Mouse (Mus musculus) megakaryocyte, embryonic 14.5 days (primary cell): ENCODE results near the gene Cpne7. TPM values are rescaled to one million over a fixed set of nuclear protein-coding genes. Genes with fewer than 3 reads are reported as not detected.

ENCODE experiments used
- H3K27me3 ChIP-seq: replicated peaks from 2 replicates; pipeline ENCODE3; 2012; ENCODE audit warnings: inconsistent platforms
- H3K36me3 ChIP-seq: replicated peaks from 2 replicates; pipeline ENCODE3; 2012; ENCODE audit warnings: low read length, inconsistent platforms, mixed read lengths
- H3K4me1 ChIP-seq: 2 replicates; pipeline ENCODE4 v1.6.1; 2012; ENCODE audit warnings: inconsistent platforms
- H3K4me3 ChIP-seq: replicated peaks from 2 replicates; pipeline ENCODE3; 2012; ENCODE audit warnings: moderate library complexity, mild to moderate bottlenecking, inconsistent platforms
- H3K9me3 ChIP-seq: 2 replicates; pipeline ENCODE4 v1.6.1; 2012; ENCODE audit warnings: inconsistent platforms
- FLI1 ChIP-seq: IDR thresholded peaks from 2 replicates; pipeline ENCODE4 v1.6.1; 2012; ENCODE audit warnings: low read length, inconsistent platforms, mixed read lengths
- GATA1 ChIP-seq: IDR thresholded peaks from 3 replicates; pipeline ENCODE4 v1.6.1; 2012; ENCODE audit warnings: mixed read lengths, low read length, inconsistent platforms, borderline replicate concordance
- polyA plus RNA-seq: library from polyadenylated mRNA; stranded (reverse); fragments of >175 nt; gene quantifications from 2 replicates; pipeline ENCODE4 v1.2.3, GENCODE M21; 2012; ENCODE audit warnings: low replicate concordance; ENCODE audit not compliant: insufficient read depth

The Cpne7 gene
- polyA plus RNA-seq, 1 experiment = 0.43 TPM

DNA sequence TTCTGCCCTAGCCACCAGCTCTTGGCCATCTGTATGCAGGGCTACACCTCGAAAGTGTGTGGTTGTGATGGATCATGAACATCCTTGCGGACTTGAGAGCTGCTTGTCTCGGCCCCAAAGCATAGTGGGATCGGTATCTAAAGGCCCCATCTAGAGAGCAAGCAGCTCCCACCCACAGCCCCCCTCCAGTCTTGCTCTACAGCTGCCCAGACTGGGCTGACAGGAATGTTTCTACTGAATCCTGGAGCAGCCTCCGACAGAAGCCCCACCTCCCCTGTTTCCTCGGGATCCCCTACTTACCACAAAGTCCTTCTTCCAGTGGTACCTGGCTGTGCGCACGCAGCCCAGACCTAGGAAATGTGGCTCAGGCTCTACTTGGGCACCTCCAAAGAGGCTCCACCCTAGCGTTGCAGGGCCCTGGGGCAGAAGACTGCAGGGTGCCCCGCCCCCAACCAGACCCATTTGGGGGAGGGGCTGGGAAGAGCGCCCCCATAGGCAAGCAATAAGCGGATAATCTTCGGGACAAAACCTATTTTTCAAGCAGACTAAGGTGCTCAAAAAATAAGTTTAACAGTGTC is 40.8 kb downstream of the Cpne7 start, which contains the start of gene Sult5a1:
Gene Sult5a1 (minus strand): TSS at position 428 of the 578 bp plus-strand sequence.
- no peak within 1 kb of the TSS for H3K4me3 ChIP-seq
- no peaks in the 10 kb centered on the region for H3K9me3 ChIP-seq
- H3K27me3 ChIP-seq = peaks cover 66% of the 10 kb centered on the region
- no peaks in the 10 kb centered on the region for H3K36me3 ChIP-seq
- TF ChIP-seq GATA1 = no peak
- no peak for TF ChIP-seq FLI1
- H3K4me1 ChIP-seq = peaks cover 23% of the 10 kb centered on the region

DNA sequence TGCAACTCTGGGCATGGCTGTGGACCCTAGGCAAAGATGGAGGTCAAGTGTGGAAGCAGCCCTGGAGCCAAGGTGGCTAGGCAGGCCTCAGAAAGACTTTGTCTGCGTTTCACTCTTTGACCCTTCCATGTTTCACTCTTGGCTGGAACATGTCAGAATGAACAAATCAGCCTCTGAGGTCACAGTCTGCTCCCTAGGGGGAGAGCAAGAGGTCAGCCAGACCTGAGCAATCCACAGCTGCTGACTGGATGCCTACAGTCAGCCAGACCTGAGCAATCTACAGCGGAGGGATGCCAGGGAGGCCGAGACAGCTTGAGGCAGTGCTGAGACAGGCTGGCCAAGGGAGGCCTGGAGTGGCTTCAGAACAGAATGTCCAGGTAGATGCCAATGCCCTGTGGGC is 64.2 kb downstream of the Cpne7 start:
- Histone ChIP-seq H3K27me3 (peaks cover 61% of the 10 kb centered on the region), H3K4me1 (peaks cover 8% of the 10 kb centered on the region; the same call in 1 of the 2 replicates), H3K36me3 (no peaks in the 10 kb centered on the region), H3K4me3 (no peak overlapping the region), H3K9me3 (peaks cover 42% of the 10 kb centered on the region)
- TF ChIP-seq FLI1 = no peak
- no peak for TF ChIP-seq GATA1

Other genes with a start within 250 kb of the Cpne7 start
- 46.9 and 49.4 TPM in 2 replicates for gene Ankrd11, start 75.1 kb upstream of the Cpne7 start, polyA plus RNA-seq
- 9.5 and 14.6 TPM in 2 replicates for gene Spg7, start 54.4 kb upstream of the Cpne7 start, polyA plus RNA-seq
- gene Rpl13, start 15.0 kb upstream of the Cpne7 start, polyA plus RNA-seq = 3,221 and 4,089 TPM in 2 replicates
- gene Sult5a1, start 40.9 kb downstream of the Cpne7 start, polyA plus RNA-seq = not detected in 2 replicates
- not detected in 2 replicates for gene Dpep1, start 68.9 kb downstream of the Cpne7 start, polyA plus RNA-seq
- 25.0 and 29.4 TPM in 2 replicates for gene Chmp1a, start 95.4 kb downstream of the Cpne7 start, polyA plus RNA-seq
- gene Spata33, start 95.5 kb downstream of the Cpne7 start, polyA plus RNA-seq = not detected in 2 replicates
- gene Cdk10, start 107.5 kb downstream of the Cpne7 start, polyA plus RNA-seq = 39.4 and 48.1 TPM in 2 replicates
- 5.3 and 6.1 TPM in 2 replicates for gene Spata2l, start 118.9 kb downstream of the Cpne7 start, polyA plus RNA-seq
- 5.0 and 11.6 TPM in 2 replicates for gene Zfp276, start 136.8 kb downstream of the Cpne7 start, polyA plus RNA-seq
- gene Vps9d1, start 137.0 kb downstream of the Cpne7 start, polyA plus RNA-seq = 49.9 and 179 TPM in 2 replicates
- 16.5 and 24.3 TPM in 2 replicates for gene Fanca, start 201.2 kb downstream of the Cpne7 start, polyA plus RNA-seq
- 0.47 TPM in 1 of 2 replicates, not detected in the other for gene Spire2, start 215.3 kb downstream of the Cpne7 start, polyA plus RNA-seq